Mouse (Mus musculus): ENCODE data around the gene Cacna2d4.
A peak's percentile ranks its signal among the peaks of the same experiment; 100 is the strongest.

The Cacna2d4 gene

DNA sequence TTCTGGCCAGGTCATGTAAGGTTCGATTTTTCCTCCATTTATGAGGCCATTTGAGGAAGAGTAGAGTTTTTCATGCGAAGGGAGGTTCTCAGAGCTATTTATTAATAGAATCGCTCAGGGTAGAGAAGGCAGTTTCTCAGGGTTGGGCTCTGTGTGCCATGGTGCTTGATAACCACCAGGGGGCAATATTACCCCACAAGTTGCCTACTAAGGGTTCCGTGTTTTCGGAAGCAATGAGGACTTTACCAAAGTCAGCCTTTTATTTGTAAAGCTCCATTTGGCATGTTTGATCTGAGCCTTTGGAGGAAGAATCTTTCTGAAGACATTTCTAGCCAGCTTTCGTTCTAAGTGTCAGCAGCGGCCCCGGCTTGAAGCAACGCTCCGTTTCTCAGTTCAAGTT lies 16.0 kb upstream of the Cacna2d4 start:
- DNase-seq (ENCODE audit: low read depth) = peak; percentile 73

DNA sequence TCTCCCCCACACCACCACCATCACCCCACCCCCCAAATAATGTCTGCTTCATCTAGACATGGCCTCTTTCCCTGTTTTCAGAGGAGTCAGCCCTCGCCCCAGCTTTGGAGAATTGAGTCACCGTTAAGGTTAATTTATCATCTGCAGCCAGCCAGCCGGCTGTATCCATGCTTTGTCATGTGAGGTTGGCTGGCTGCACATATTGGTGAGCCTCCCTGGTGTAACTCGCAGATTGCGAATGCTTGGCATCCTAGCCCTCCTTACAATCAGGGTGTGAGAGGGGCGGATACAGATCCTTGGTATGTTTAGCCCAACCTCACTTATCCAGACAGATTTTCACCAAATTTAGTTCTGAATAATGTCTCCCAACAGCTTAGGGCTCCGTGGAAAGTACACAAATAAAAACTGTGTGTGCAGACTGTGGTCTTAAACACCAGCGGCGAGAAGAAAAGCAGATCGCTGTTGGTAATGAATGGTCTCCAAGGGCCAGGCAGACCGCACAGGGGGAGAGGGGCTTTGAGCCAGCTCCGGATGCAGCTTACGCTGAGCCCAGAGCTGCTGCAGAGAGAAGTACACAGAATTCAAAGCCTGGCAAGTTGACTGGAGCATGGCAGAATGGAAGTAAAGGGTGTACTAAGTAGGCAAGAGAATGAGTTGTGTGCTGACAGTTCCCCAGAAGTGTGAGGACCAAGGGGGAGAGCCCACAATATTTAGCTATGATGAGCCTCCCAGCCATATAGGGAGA lies 11.7 kb upstream of the Cacna2d4 start:
- no peak for DNase-seq (ENCODE audit: low read depth)

DNA sequence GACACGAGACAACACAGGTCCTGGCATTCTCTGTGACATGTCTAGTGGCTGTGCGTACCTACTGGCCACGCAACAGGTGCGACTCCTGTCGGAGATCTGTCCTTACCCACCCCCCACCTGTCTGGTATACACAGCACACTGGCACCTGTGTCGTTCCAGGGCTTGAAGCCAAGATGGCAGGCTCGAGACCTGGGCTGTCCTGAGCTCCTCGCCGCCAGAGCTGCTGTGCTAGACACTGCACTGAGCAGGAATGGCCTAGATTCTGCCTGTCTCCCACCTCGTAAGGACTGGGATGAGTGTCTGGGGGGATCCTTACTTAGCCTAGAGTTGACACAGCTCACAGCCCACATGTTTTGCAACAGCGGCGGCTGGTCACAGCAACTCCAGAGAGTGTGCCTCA lies 11.1 kb upstream of the Cacna2d4 start:
- DNase-seq (ENCODE audit: low read depth) = no peak

DNA sequence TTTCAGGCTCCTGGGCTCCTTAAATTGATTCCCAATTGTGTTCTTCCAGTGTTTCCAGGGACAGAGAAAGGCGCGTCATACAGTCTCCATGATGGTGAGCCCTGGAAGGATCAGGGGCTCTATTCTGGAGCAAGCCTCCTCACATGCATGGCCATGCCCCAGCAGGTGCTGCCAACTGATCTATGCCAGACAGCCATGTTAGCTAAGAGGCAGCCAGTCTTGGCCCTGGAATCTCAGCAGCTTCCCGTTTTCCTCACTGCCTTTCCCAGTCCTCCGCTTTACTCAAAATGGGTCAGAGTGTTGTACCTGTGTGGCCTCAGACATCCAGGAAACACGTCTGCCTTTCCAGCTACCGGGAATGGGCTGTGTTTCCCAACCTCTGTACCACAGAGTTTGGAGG lies 10.6 kb upstream of the Cacna2d4 start:
- no peak for DNase-seq (ENCODE audit: low read depth)

DNA sequence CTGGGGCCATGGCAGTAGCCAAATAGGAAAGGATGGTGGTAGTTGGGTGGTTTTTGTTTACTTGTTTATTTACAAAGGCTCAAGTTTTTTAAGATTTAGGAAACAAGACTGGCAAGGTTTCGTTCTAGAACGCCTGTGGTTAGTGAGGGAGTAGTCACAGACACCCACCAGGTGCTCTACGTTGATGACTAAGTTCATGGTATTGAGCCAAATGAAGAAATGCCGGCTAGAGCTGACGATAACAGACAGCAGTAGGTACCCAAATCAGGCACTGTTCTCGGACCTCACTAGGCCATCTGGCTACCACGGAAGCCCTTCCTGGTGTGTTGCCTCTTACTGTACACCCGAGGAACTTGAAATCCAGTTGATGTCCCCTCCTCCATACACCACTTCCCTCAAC lies 9.3 kb upstream of the Cacna2d4 start:
- no peak for DNase-seq (ENCODE audit: low read depth)

DNA sequence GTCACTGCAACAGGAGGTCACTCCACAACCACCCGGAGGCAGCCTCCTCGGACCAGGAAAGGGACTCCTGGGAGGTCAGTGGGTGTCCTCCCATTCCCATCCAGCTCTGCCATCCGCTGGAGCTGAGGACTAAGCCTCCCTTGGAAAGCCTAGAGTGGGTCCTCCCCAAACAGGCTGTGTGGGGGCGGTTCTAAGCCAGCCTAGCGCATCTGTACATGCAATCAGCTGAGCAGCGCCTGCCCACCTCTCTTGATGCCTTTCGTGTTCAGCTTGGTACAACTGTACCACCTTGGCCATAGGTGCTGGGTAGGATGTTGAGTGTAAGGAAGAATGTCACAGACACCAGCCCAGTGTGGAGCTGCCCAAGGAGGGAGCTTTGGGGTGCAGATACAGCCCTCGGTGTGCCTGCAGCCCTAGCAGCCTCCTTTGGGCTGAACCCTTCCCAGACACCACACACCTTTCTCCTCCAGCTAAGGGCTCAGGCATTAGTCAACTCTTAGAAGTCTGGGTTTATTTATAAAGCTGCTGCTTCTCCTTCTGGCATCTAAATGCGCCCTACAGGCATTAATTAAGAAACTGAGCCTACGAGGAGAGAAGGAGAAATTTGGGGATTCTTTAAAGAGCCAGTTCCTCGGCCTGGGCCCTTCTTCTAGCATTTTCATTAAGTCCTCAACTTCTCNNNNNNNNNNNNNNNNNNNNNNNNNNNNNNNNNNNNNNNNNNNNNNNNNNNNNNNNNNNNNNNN lies 7.3 kb upstream of the Cacna2d4 start:
- DNase-seq (ENCODE audit: low read depth) = no peak

DNA sequence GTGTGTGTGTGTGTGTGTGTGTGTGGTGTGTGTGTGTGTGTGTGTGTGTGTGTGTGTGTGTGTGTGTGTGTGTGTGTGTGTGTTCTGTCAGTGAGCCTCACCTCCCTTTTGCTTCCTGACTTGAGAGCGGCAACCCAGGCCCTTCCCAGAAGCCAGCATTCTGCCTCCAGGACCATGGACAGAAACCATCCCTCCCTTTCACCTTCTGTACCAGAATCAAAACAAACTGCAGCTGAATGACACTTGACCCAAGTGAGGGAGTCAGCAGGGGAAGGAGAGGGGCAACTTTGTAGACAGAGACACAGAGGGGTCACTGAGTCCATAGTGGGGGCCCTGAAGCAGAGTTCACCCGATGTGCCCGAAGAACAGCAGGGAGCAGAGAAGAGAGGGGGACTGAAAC lies 3.3 kb upstream of the Cacna2d4 start:
- no peak for DNase-seq (ENCODE audit: low read depth)

DNA sequence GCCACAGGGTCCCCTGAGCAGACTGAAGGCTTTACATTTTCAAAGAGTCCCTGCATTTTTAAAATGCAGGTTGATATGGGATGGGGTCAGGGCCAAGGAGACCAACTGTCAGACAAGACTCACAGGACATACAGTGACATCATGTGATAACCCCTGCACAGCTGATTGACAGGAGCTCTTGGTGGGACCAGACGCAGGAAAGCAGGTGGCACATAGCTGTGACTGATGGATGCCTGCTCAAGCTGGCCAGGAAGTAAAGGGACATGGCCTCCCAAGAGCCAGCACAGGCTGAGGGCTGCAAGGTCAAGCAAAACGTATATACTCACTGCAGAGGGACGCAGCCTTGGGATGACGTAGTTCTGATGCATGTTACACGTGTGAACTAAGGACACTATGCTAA lies 885 bp upstream of the Cacna2d4 start:
- no peak for DNase-seq (ENCODE audit: low read depth)

DNA sequence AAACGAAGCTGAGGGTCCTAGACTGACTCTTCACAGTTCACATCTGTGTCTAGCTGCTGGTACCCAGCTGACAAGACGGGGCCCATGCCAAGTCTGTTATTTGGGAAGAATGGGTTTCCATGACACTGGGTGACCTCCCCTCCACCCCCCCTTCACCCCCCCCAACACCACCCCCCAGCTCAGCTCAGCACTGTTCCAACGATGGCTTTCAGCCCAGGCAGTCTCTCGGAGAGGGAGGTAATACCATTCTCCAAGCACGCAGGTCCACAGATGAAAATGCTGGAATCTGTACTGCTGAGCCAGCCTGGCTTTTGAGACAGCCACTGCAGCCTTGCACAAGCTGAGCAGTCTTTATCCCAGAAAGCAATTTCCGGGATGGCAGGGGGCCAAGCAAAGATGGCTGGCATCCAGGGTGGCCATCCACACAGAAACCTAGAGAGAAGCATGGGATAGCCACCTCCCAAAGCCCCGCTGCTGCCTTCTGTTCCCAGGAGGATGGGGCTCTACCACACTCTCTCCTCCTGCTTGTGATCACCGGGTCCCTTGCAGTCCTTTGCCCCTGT lies 1.2 kb downstream of the Cacna2d4 start:
- DNase-seq (ENCODE audit: low read depth) = no peak

DNA sequence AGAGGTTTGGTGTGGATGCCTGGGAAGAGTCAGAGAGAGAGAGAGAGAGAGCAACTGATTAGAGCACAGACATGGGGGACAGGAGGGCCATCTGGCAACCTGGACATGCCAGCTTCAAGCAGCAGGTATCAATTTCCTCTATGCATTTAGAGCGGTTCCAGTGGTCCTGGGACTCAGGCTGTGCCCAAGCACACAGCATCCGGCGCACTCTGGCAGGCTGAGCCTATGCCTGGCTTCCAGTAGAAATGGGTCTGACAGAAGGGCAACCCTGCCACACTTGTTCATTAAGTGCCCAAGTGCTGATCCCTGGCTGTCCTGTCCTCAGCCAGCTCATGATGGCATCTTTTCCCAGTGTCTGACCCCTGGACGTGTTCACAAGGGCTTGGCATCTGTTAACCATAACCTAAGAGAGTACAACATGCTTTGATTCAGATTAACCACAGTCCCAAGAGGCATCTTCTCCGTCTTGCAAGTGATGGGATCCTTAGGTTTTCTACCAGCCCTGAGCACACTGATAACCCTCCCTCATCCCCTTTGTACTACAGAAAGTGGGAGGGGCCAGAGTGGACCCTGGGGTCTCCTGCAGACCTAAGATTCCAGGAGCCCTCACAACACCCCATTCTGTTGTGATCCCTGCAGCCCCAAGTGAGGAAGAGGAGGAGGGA lies 3.1 kb downstream of the Cacna2d4 start:
- DNase-seq (ENCODE audit: low read depth) = no peak

DNA sequence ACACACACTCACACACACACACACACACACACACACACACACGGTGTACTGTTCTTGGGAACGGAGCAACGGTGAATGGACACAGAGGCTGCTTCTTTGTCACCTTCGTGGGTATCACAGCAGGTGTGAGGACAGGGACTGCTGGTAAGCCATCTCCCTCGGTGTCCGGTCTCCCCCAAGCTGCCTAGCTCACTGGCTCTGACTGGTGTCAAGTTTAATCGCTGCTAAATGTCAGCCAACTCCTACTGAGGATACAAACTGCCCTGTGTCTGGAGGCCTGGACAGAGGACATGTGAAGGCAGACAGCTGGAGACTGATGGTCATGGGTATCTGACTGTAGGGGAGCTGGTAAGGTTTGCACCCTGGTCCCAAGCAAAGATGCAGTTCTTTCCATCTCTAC lies 3.9 kb downstream of the Cacna2d4 start:
- no peak for DNase-seq (ENCODE audit: low read depth)

DNA sequence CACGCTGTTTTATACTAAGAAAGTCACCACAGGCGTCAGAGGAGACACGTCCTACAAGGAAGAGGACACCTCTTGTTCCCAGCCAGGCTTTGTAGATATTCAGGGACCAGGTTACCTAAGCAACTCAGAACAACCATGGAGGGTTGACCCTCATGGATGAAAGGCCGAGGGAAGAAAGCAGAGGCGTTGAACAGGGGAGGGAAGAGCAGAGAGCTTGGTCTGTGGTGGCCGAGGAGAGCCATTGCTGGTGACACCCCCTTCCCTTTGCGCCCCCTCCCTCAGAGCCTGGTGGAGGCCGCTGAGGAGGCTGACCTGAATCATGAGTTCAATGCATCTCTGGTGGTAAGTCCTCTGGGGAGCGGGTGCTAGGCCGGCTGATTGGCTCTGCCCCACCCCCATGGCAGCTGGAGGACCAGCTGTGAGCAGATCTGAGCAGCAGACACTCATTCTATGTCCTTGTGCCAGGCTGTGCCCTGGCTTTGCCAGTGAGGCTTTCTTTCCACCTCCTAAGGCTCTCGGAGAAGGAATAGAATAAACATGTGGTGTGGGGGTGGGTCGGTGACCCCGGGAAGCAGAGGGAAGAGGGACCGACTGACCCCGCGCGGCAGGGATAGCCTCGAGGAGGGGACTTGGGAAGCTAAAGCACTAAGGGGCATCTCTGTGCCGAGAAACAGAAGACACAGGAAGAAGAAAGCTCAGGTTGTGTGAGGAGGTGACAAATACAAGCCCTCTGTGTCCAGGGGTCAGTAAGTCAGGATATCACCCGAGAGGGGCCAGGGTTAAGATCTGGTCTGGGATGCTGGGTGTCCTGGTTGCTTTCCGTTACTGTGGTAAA lies 4.8 kb downstream of the Cacna2d4 start:
- DNase-seq (ENCODE audit: low read depth) = no peak

DNA sequence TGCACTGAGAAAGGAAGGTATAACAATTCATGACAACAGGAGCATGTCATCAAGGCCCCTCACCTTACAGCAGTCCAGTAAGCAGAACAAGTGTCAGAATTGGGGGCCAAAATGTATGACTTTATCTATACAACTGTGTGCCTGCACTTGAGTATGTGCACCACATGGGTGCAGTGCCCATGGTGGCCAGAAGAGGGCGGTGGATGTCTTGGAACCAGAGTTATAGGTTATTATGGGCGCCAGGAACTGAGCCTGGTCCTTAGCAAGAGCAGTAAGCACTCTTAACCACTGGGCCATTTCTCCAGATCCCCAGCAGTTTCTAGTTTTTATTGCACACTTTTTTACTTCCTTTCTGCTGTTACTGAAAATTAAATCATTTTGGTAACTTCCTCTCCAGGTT lies 9.8 kb downstream of the Cacna2d4 start:
- no peak for DNase-seq (ENCODE audit: low read depth)

DNA sequence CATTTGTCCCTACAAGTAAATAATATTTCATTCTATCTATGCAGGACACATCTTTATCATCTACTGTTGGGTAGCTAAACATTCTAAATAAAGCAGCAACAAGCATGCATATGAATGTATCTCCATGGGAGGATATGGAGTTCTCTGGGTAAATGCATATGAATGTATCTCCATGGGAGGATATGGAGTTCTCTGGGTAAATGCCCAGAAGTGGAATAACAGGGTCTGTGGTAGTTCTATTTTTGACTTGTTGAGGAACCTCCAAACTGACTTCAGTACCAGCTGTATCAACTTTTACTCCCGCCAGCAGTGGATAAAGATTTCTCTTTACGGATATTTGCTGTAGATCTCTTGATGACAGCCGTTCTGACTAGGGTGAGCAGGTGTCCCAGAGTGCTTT lies 12.3 kb downstream of the Cacna2d4 start:
- DNase-seq (ENCODE audit: low read depth) = no peak

DNA sequence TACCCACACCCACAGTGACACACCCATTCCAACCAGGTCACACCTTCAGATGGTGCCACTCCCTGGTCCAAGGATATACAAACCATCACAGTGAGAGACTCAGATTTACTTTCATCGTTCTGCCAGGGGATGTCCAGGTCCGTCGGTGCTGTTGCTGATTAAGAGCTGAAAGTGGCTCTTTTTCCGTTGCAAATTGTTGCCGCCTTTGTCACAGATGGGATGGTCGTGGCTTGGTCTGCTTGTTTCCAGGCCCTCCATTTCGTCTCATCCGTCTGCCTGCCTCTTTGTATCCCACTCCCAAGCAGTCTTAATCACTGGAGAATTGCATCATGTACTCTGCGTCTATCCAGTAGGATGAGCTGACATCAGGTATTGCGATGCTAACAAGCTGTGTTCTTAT lies 13.4 kb downstream of the Cacna2d4 start:
- DNase-seq (ENCODE audit: low read depth) = no peak

DNA sequence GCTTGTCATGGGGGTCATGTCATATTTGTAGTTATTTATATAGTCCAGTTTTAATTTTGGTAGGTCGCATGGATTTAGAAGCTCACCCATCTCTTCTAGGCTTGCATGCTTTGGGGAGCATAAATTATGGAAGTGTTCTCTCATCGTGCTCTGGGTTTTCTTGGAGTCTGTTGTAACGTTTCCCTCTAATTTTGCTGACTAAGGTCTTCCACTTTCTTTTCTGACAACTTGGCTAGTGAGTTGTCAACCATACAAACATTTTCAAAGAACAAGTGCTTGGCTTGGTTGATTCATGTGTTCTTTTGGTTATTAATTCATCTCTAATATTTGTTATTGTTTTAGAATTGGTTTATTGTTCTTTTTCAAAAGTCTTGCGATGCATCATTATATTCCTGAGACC lies 15.4 kb downstream of the Cacna2d4 start:
- no peak for DNase-seq (ENCODE audit: low read depth)

DNA sequence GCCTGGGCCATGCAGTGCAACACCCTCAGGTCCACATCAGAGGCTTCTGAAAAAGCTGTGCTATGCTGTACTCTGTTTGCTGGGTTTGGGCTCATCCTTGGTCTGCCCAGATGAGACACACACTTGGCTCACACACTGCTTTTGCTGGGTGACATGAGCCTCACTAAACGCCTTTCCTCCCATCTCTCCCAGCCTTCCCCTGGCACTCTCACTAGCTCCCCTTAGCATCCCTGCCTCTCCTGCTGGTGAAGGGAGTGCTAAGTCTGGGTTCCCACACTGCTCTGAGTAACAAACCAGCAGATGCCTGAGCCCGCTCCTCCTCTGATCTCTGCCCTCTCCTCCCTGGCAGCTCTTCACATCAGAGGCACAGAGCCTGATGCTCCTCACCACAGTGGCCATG lies 40.4 kb downstream of the Cacna2d4 start:
- DNase-seq (ENCODE audit: low read depth) = no peak

DNA sequence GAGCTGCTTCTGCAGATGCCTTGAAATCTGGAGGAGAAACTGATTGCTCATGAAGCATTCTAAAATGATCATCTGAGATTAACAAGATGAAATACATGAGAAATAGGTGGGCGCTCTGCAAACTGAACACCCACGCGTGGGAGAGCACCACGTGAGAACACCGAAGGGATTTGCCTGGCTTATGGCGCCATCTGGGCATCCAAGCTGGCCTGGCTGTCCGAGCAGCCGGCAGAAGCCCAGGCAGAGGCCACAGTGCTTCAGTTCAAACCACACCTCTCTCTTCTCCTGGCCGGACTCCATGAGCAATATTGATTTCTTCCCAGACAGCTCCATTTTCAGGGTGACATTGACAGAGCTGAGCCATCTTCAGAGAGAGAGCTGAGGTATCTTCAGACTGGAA lies 44.4 kb downstream of the Cacna2d4 start:
- no peak for DNase-seq (ENCODE audit: low read depth)

DNA sequence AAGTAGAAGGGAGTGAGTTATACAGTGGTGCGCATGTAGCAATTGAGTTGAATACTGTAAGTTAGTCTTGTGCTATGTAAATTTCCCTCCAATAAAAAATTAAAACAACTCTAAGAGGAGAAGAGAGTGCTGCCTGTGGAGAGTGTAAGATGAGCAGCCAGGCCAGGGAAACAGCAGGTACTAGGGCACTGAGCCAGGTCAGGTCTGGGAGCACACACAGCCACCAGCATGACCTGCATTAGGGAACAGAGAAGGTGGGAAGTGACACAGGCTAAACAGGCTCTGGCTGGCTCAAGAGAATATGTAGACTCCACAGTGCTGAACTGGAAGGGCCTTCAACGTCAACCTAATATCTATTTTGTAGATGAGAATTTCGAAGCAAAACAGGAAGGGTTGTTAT lies 65.0 kb downstream of the Cacna2d4 start:
- no peak for DNase-seq (ENCODE audit: low read depth)

DNA sequence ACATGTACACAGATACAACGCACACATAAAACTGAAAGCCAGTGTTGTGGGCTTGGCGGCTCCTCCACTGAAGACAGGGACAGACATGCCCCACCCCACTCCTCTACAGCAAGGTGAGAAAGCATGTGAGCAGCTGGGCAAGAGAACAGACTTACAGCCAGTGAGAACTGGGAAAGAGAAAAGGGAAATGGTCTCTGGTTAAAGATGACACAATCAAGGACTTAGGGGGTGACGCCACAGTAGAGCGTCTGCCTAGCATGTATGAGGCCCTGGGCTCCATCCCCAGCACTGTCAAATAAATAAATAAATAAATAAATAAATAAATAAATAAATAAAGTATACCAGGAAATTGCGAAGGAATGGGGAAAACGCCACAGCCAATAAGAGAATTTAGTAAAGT lies 67.0 kb downstream of the Cacna2d4 start:
- no peak for DNase-seq (ENCODE audit: low read depth)

DNA sequence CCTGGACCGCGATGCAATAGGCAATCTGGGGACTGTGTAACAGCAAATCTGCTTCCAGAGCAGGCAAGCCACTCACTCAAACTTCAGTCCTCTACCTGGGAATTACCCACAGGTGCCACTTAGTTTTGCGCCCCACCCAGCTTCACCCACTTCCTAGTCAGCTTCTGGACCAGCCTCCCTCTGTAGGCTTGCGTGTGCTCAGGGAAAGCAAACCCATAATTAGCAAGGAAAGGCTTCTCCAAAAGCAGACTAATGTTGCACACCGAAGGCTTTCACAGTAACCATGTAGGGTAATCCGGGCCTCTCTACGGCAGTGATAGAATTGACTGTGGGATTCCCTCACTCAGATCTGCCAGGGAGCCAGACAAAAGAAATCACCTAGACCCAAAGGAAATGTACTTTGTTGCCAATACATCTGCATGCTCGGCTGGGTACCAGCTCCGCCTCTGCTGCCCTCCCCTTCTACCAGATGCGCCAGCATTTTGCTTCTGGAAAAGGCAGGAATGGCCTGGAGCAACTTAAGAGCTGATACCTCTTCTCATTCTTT lies 71.6 kb downstream of the Cacna2d4 start:
- DNase-seq (ENCODE audit: low read depth) = no peak

DNA sequence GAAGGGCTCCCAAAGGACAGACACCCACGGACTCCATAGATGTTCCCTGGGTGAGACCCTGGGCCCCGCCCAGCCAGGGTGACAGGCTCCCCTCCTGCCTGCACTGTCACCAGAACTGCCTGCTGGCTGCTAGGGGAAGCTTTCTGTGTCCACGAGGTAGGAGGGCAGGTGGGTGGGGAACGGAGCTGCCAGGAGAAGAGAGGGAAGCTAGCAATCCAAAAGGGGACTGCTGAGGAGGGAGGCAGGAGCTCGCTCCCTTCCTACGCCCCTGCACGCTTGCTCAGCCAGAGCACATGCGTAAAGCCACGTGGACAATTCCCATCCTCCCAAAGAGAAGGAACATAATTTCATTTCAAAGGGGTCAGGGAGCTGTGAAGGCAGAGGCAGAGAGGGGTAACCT lies 73.8 kb downstream of the Cacna2d4 start:
- no peak for DNase-seq (ENCODE audit: low read depth)

Measured in induced T-regulatory cell, adult 2 months (primary cell).